Mouse (Mus musculus): ENCODE data around the gene Racgap1.

DNA sequence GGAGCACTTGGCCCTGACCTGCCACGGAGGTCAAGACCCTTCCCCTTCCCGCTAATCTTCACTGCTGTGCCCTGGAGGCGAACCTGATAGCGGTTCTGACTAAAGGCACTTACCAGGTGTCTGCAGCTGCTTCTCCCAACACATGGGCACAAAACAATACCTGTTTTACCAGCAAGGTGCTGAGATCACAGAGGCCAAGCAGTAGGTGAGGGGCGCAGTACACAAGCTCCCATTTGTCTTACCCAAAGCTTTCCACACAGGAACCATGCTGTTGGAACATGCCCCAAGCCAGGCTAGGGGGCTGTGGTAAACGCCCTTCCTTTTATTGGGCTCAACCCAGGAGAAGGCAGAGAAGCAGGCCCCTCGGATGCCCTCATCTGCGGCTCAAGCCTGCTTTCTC is 53.9 kb downstream of the Racgap1 start:
- no peak for TF ChIP-seq CTCF (IDR thresholded peaks at IDR 0.05; ENCODE audit: low read depth)
- TF ChIP-seq EP300 (IDR thresholded peaks at IDR 0.05; ENCODE audit: low read depth): no peak

All from liver, postnatal 0 days (tissue).